Mouse (Mus musculus) cortical plate, adult 2 months (tissue): Measurements from ENCODE around the gene Mrps35.

Source experiments
- CTCF ChIP-seq: fragments of 200-500 bp; IDR thresholded peaks from 2 replicates; pipeline ENCODE4 v1.5.1; 2011; ENCODE audit warnings: mild to moderate bottlenecking, control low read depth, low read length; ENCODE audit not compliant: insufficient read depth; ENCODE audit errors: extremely low read depth
- POLR2A ChIP-seq: fragments of 200-500 bp; IDR thresholded peaks from 2 replicates; pipeline ENCODE4 v1.6.1; 2011; ENCODE audit warnings: mild to moderate bottlenecking, low read length, control low read depth; ENCODE audit not compliant: insufficient read depth; ENCODE audit errors: extremely low read depth

- TF ChIP-seq POLR2A (no peak), CTCF (no peak)
These were observed 14.2 kb upstream of the Mrps35 start for GRCm38 (mm10) chr6:147028396-147028795.
